ENCODE assay signal across 9 mouse cellular contexts in the genomic region with DNA sequence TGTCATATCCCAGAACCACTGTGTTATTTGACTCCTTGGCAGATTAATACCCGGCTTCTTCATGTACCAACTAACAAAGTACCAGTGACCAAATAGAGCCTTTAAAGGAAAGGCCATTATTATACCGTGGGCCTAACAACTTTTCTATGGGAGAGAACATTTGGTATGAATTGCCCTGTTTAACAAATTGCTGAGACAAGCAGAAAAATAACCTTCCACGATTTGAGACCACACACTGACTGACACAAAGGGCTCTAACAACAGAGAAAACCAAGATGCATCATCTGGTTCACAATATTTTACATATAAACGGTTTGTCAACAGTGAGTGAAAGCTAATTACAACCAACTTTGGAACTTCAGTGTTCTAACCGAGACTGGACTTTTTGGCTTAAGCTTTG. TPM values are rescaled to one million over a fixed set of nuclear protein-coding genes. Genes with fewer than 3 reads are reported as not detected.
DNase-seq lines count a peak whose midpoint lies in the region; ATAC-seq and TF ChIP-seq lines count a peak whose summit lies in the region.
"Had no signal": no experiment of that assay in that cellular context is flagged by ENCODE, and none has a peak within 500 bp of the region (broad histone marks: within the 10 kb centered on the region; RNA-seq: fewer than 3 reads in every experiment).

No protein-coding gene starts in this region.

- no peak overlapping the region for H3K27ac ChIP-seq in limb, embryonic 14.5 days (replicated peaks; ENCODE audit: low read depth, low read length)

- peaks cover 16% of the 10 kb centered on the region for H3K36me3 ChIP-seq in limb, embryonic 14.5 days (ENCODE audit: control insufficient read depth, insufficient read depth, low read length)

- ATAC-seq in limb, embryonic 14.5 days (ENCODE audit: low FRiP score, low read depth) = no peak

- H3K27me3 ChIP-seq in limb, embryonic 14.5 days (ENCODE audit: control insufficient read depth, insufficient read depth, low read length) = no peaks in the 10 kb centered on the region

- WGBS in limb, embryonic 14.5 days = 9% methylated on average over 5 of the region's 5 CpGs

- peak; percentile 19 for DNase-seq in embryo, embryonic 10.5 days (ENCODE audit: low spot score)
- no peak for DNase-seq in embryo, embryonic 10 days (ENCODE audit: low spot score)
- DNase-seq in retina, postnatal 1 day = peak; percentile 2
- no peak for DNase-seq in retina, embryonic 14.5 days (ENCODE audit: low spot score)
- DNase-seq in limb, embryonic 14.5 days (ENCODE audit: low spot score) = no peak
- no peak for DNase-seq in thymus, postnatal 10 days (ENCODE audit: low spot score in 2 of 2)
- no peak for DNase-seq in layer of hippocampus, postnatal 25 days (ENCODE audit: extremely low spot score in 1 of 2, low spot score in 1 of 2)
- DNase-seq in left cerebral cortex, adult 8-10 months (ENCODE audit: low spot score in 2 of 2) = no peak
- DNase-seq: B cell, adult 2 months had no signal

- no peak for TF ChIP-seq POLR2A in limb, embryonic 14.5 days (IDR thresholded peaks at IDR 0.05; ENCODE audit: borderline replicate concordance, extremely low read depth, insufficient read depth, insufficient read length)

- H3K4me3 ChIP-seq in limb, embryonic 14.5 days (replicated peaks; ENCODE audit: low read length) = peak overlapping the region; percentile 81

- H3K4me2 ChIP-seq in limb, embryonic 14.5 days (replicated peaks; ENCODE audit: low read depth, low read length, severe bottlenecking) = peak overlapping the region; percentile 54

- peak overlapping the region; percentile 92 for H3K9ac ChIP-seq in limb, embryonic 14.5 days (ENCODE audit: low read depth, low read length, severe bottlenecking)

- H3K9me3 ChIP-seq in limb, embryonic 14.5 days (ENCODE audit: control insufficient read depth, low read length) = no peaks in the 10 kb centered on the region

- H3K4me1 ChIP-seq in limb, embryonic 14.5 days (ENCODE audit: control insufficient read depth, insufficient read depth, low read length) = peaks cover 8% of the 10 kb centered on the region; the same call in 1 of the 2 replicates

RNA-seq across cellular contexts. Expression of a gene that starts 1.0 kb away (rescaled TPM):
- polyA plus RNA-seq in limb, embryonic 14.5 days (2012; rRNA removed) = 85.9 and 104 TPM in 2 replicates
- polyA plus RNA-seq in limb, embryonic 14.5 days (2014; fragmentation: Nextera tagmentation; extraction: Ambion mirVana) = 57.9 and 58.1 TPM in 2 replicates
- total RNA-seq in layer of hippocampus, postnatal 25 days (2021) = 100 to 1,000 TPM; 101 to 104 TPM
- total RNA-seq in left cerebral cortex, adult 8-10 months (2022) = 100 to 1,000 TPM in 3 of 4 experiments, 10 to 100 TPM in 1; 92.1 to 109 (median 103) TPM

RNA-seq across cellular contexts. Expression of a gene that starts 25.4 kb away (rescaled TPM):
- polyA plus RNA-seq in limb, embryonic 14.5 days (2012; rRNA removed) = 18.6 and 28.0 TPM in 2 replicates
- polyA plus RNA-seq in limb, embryonic 14.5 days (2014; fragmentation: Nextera tagmentation; extraction: Ambion mirVana) = 36.0 and 44.4 TPM in 2 replicates
- total RNA-seq in layer of hippocampus, postnatal 25 days (2021) = 100 to 1,000 TPM; 301 to 329 TPM
- 100 to 1,000 TPM; 256 to 280 (median 266) TPM for total RNA-seq in left cerebral cortex, adult 8-10 months (2022)

RNA-seq across cellular contexts. Expression of a gene that starts 28.7 kb away (rescaled TPM):
- 264 and 309 TPM in 2 replicates for polyA plus RNA-seq in limb, embryonic 14.5 days (2012; rRNA removed)
- 245 and 251 TPM in 2 replicates for polyA plus RNA-seq in limb, embryonic 14.5 days (2014; fragmentation: Nextera tagmentation; extraction: Ambion mirVana)
- 10 to 100 TPM; 66.8 to 84.0 TPM for total RNA-seq in layer of hippocampus, postnatal 25 days (2021)
- total RNA-seq in left cerebral cortex, adult 8-10 months (2022) = 10 to 100 TPM; 69.1 to 89.1 (median 74.0) TPM

Comparison
In these comparisons a context has a peak if more than half of its experiments do, and no peak if none do; other contexts are left out.
1. DNase-seq: peak in embryo, embryonic 10.5 days (single experiment) and retina, postnatal 1 day (single experiment); none in embryo, embryonic 10 days (single experiment), retina, embryonic 14.5 days (single experiment), limb, embryonic 14.5 days (single experiment), thymus, postnatal 10 days (0 of 2), layer of hippocampus, postnatal 25 days (0 of 2) and left cerebral cortex, adult 8-10 months (0 of 2).